Mouse (Mus musculus): Measurements from ENCODE around the gene Ccdc47. TPM values are rescaled to one million over a fixed set of nuclear protein-coding genes. Genes with fewer than 3 reads are reported as not detected.

Ccdc47 gene
- polyA plus RNA-seq, 1 experiment = 119 TPM

DNA sequence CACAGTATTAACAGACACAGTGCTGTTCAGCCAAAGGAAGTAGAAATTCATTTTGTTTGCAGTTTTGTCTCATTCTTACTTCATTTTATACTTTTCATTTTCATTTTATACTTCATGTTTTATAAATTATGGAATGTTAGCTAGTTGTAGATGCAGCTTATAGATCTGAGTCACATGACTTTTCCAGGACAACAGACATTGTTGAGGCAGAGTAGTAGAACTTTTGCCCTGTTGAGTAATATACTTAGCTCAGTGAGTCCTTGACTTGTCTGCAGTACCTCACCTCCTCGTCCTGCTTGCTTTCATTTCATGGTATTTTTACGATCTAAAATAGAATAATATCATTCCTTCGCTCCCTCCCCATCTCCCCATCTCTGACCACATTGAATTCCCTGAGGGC, 4.5 kb upstream of the Ccdc47 start:
- Histone ChIP-seq H3K27ac (ENCODE audit: insufficient read depth, low read length) (no peak overlapping the region), H3K27me3 (ENCODE audit: control insufficient read depth, insufficient read depth, low read length, poor library complexity, severe bottlenecking) (no peaks in the 10 kb centered on the region), H3K4me3 (ENCODE audit: low read depth, low read length) (no peak overlapping the region), H3K4me1 (ENCODE audit: control insufficient read depth, insufficient read depth, low read length) (no peaks in the 10 kb centered on the region), H3K9ac (ENCODE audit: low read depth, poor library complexity, severe bottlenecking) (no peak overlapping the region), H3K9me3 (replicated peaks; ENCODE audit: control insufficient read depth, insufficient read depth, low read length, poor library complexity, severe bottlenecking) (no peaks in the 10 kb centered on the region), H3K36me3 (ENCODE audit: control insufficient read depth, insufficient read depth, low read length, poor library complexity, severe bottlenecking) (peaks cover 14% of the 10 kb centered on the region)
- no peak for TF ChIP-seq EP300 (IDR thresholded peaks at IDR 0.05; ENCODE audit: insufficient read depth, low read depth, low read length)
- no peak for TF ChIP-seq POLR2A (IDR thresholded peaks at IDR 0.05; ENCODE audit: insufficient read depth, low read length)
- no peak for TF ChIP-seq CTCF (IDR thresholded peaks at IDR 0.05; ENCODE audit: low read depth, low read length)

DNA sequence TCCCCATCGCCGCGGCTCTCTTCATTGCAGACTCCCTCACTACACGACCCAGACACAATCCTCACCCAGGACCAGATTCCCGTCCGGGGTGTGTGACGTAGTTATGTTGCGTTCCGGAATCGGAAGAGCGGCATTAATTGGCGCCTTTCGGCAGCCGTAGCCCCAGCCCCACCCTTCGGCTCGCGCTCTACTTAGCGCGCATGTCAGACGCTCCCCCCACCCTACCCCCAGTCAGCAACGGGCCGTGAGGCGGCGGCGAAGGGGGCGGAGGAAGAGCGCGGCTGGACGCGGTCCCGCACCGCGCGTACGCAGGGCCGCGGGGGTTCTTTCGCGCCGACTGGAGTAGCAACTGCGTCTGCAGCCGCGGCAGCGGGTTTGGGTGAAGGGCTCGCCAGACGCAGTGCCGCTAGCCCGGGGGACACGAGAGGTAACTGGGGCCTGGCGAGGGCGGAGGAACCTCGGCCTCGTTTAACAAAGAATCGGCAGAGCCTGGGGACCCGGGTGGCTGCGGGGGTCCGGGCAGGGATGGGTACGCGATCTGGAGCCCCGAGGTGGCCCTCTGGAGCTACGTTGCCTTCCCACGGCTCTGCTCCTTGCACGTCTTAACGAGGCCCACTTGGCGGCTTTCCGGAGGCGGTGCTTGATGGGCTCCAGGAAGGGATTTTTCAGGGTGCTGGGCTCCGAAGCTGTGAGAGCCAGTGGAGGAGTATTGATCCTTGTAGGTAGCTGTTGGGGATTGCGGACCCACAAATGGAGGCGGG, 766 bp upstream of the Ccdc47 start, which contains the start of gene Ddx42:
TSS of gene Ddx42 (plus strand) at position 197 of the 761 bp plus-strand sequence.
- H3K27me3 ChIP-seq (ENCODE audit: control insufficient read depth, insufficient read depth, low read length, poor library complexity, severe bottlenecking) = no peaks in the 10 kb centered on the region
- H3K4me1 ChIP-seq (ENCODE audit: control insufficient read depth, insufficient read depth, low read length) = peaks cover 3% of the 10 kb centered on the region
- peak within 1 kb of the TSS; percentile 95 for H3K9ac ChIP-seq (ENCODE audit: low read depth, poor library complexity, severe bottlenecking)
- peak within 1 kb of the TSS; percentile 97 for H3K4me3 ChIP-seq (ENCODE audit: low read depth, low read length)
- no peaks in the 10 kb centered on the region for H3K9me3 ChIP-seq (replicated peaks; ENCODE audit: control insufficient read depth, insufficient read depth, low read length, poor library complexity, severe bottlenecking)
- TF ChIP-seq POLR2A (IDR thresholded peaks at IDR 0.05; ENCODE audit: insufficient read depth, low read length) = peak; percentile 76
- no peak for TF ChIP-seq CTCF (IDR thresholded peaks at IDR 0.05; ENCODE audit: low read depth, low read length)
- H3K36me3 ChIP-seq (ENCODE audit: control insufficient read depth, insufficient read depth, low read length, poor library complexity, severe bottlenecking) = peaks cover 8% of the 10 kb centered on the region
- H3K27ac ChIP-seq (ENCODE audit: insufficient read depth, low read length) = peak within 1 kb of the TSS; percentile 85

GRCm38 (mm10) chr11:106215450-106215859, 689 bp downstream of the Ccdc47 start:
- H3K4me3 ChIP-seq (ENCODE audit: low read depth, low read length) = peak overlapping the region; percentile 79
- peaks cover 15% of the 10 kb centered on the region for H3K36me3 ChIP-seq (ENCODE audit: control insufficient read depth, insufficient read depth, low read length, poor library complexity, severe bottlenecking)
- H3K27ac ChIP-seq (ENCODE audit: insufficient read depth, low read length) = 0 out of 2 replicates have a peak overlapping the region, but pooled peaks have one; percentile 8
- no peaks in the 10 kb centered on the region for H3K9me3 ChIP-seq (replicated peaks; ENCODE audit: control insufficient read depth, insufficient read depth, low read length, poor library complexity, severe bottlenecking)
- peaks cover 3% of the 10 kb centered on the region for H3K4me1 ChIP-seq (ENCODE audit: control insufficient read depth, insufficient read depth, low read length)
- H3K9ac ChIP-seq (ENCODE audit: low read depth, poor library complexity, severe bottlenecking) = peak overlapping the region; percentile 95
- no peaks in the 10 kb centered on the region for H3K27me3 ChIP-seq (ENCODE audit: control insufficient read depth, insufficient read depth, low read length, poor library complexity, severe bottlenecking)
- TF ChIP-seq EP300 (IDR thresholded peaks at IDR 0.05; ENCODE audit: insufficient read depth, low read depth, low read length) (no peak), CTCF (IDR thresholded peaks at IDR 0.05; ENCODE audit: low read depth, low read length) (no peak), POLR2A (IDR thresholded peaks at IDR 0.05; ENCODE audit: insufficient read depth, low read length) (no peak)

GRCm38 (mm10) chr11:106214856-106215255, 1.3 kb downstream of the Ccdc47 start:
- no peaks in the 10 kb centered on the region for H3K27me3 ChIP-seq (ENCODE audit: control insufficient read depth, insufficient read depth, low read length, poor library complexity, severe bottlenecking)
- H3K36me3 ChIP-seq (ENCODE audit: control insufficient read depth, insufficient read depth, low read length, poor library complexity, severe bottlenecking) = peaks cover 21% of the 10 kb centered on the region
- H3K9ac ChIP-seq (ENCODE audit: low read depth, poor library complexity, severe bottlenecking) = peak overlapping the region; percentile 95
- H3K9me3 ChIP-seq (replicated peaks; ENCODE audit: control insufficient read depth, insufficient read depth, low read length, poor library complexity, severe bottlenecking) = no peaks in the 10 kb centered on the region
- H3K4me1 ChIP-seq (ENCODE audit: control insufficient read depth, insufficient read depth, low read length) = peaks cover 3% of the 10 kb centered on the region
- no peak overlapping the region for H3K4me3 ChIP-seq (ENCODE audit: low read depth, low read length)
- H3K27ac ChIP-seq (ENCODE audit: insufficient read depth, low read length) = no peak overlapping the region
- no peak for TF ChIP-seq CTCF (IDR thresholded peaks at IDR 0.05; ENCODE audit: low read depth, low read length)
- TF ChIP-seq EP300 (IDR thresholded peaks at IDR 0.05; ENCODE audit: insufficient read depth, low read depth, low read length) = no peak
- no peak for TF ChIP-seq POLR2A (IDR thresholded peaks at IDR 0.05; ENCODE audit: insufficient read depth, low read length)

GRCm38 (mm10) chr11:106212771-106213170, 3.4 kb downstream of the Ccdc47 start:
- Histone ChIP-seq H3K9me3 (replicated peaks; ENCODE audit: control insufficient read depth, insufficient read depth, low read length, poor library complexity, severe bottlenecking) (no peaks in the 10 kb centered on the region), H3K27me3 (ENCODE audit: control insufficient read depth, insufficient read depth, low read length, poor library complexity, severe bottlenecking) (no peaks in the 10 kb centered on the region), H3K36me3 (ENCODE audit: control insufficient read depth, insufficient read depth, low read length, poor library complexity, severe bottlenecking) (peaks cover 29% of the 10 kb centered on the region), H3K4me3 (ENCODE audit: low read depth, low read length) (no peak overlapping the region), H3K9ac (ENCODE audit: low read depth, poor library complexity, severe bottlenecking) (no peak overlapping the region), H3K27ac (ENCODE audit: insufficient read depth, low read length) (no peak overlapping the region), H3K4me1 (ENCODE audit: control insufficient read depth, insufficient read depth, low read length) (peaks cover 3% of the 10 kb centered on the region)
- TF ChIP-seq EP300 (IDR thresholded peaks at IDR 0.05; ENCODE audit: insufficient read depth, low read depth, low read length) (no peak), POLR2A (IDR thresholded peaks at IDR 0.05; ENCODE audit: insufficient read depth, low read length) (no peak), CTCF (IDR thresholded peaks at IDR 0.05; ENCODE audit: low read depth, low read length) (no peak)

- H3K27me3 ChIP-seq (ENCODE audit: control insufficient read depth, insufficient read depth, low read length, poor library complexity, severe bottlenecking) = no peaks in the 10 kb centered on the region
- no peak within 1 kb of the TSS for H3K4me3 ChIP-seq (ENCODE audit: low read depth, low read length)
- no peaks in the 10 kb centered on the region for H3K9me3 ChIP-seq (replicated peaks; ENCODE audit: control insufficient read depth, insufficient read depth, low read length, poor library complexity, severe bottlenecking)
- no peaks in the 10 kb centered on the region for H3K4me1 ChIP-seq (ENCODE audit: control insufficient read depth, insufficient read depth, low read length)
- TF ChIP-seq CTCF (IDR thresholded peaks at IDR 0.05; ENCODE audit: low read depth, low read length) (no peak), EP300 (IDR thresholded peaks at IDR 0.05; ENCODE audit: insufficient read depth, low read depth, low read length) (no peak), POLR2A (IDR thresholded peaks at IDR 0.05; ENCODE audit: insufficient read depth, low read length) (no peak)
- H3K36me3 ChIP-seq (ENCODE audit: control insufficient read depth, insufficient read depth, low read length, poor library complexity, severe bottlenecking) = peaks cover 53% of the 10 kb centered on the region
- H3K27ac ChIP-seq (ENCODE audit: insufficient read depth, low read length) = no peak within 1 kb of the TSS; the same call in 1 of the 2 replicates
- H3K9ac ChIP-seq (ENCODE audit: low read depth, poor library complexity, severe bottlenecking) = no peak within 1 kb of the TSS
These were observed 14.1 kb downstream of the Ccdc47 start, which contains the start of gene Strada for GRCm38 (mm10) chr11:106202123-106202465. TSS of gene Strada (minus strand) at chr11:106202168.
